In genomic region chr13:54758045-54758755, GRCm38 (mm10) we compare ENCODE assay signal across 8 mouse cellular contexts. TPM values are rescaled to one million over a fixed set of nuclear protein-coding genes. Genes with fewer than 3 reads are reported as not detected.
A peak's percentile ranks its signal among the peaks of the same experiment; 100 is the strongest.
DNase-seq lines count a peak whose midpoint lies in the region; ATAC-seq and TF ChIP-seq lines count a peak whose summit lies in the region.

No protein-coding gene starts in this region.

- peak; percentile 43 for DNase-seq in T-cell, adult 2 months (ENCODE audit: low spot score)
- DNase-seq in cerebellum, postnatal 14 days, result peak; percentile 98
- DNase-seq in frontal cortex, postnatal 14 days (ENCODE audit: low spot score in 2 of 2), result peak; percentile 87
- peak; percentile 92 to 93 for DNase-seq in layer of hippocampus, postnatal 14 days (ENCODE audit: low spot score in 2 of 2)
- peak; percentile 92 for DNase-seq in lung, postnatal 0 days (ENCODE audit: low spot score)
- DNase-seq in ovary, postnatal 10 days (ENCODE audit: low spot score), result peak; percentile 39
- DNase-seq in thymus, postnatal 25 days, result peak; percentile 46

- TF ChIP-seq EP300 in lung, postnatal 0 days (IDR thresholded peaks at IDR 0.05), result no peak

- H3K4me1 ChIP-seq in hindbrain, embryonic 12.5 days, result peaks cover 51% of the 10 kb centered on the region
- no peaks in the 10 kb centered on the region; the same call in 1 of the 2 replicates for H3K4me1 ChIP-seq in lung, postnatal 0 days (ENCODE audit: insufficient read depth, low read depth, low read length)

- H3K4me2 ChIP-seq in hindbrain, embryonic 12.5 days (replicated peaks), result peak overlapping the region; percentile 71
- peak overlapping the region; percentile 55 for H3K4me2 ChIP-seq in lung, postnatal 0 days (replicated peaks; ENCODE audit: low read depth, low read length)

- peak overlapping the region; percentile 56 for H3K9ac ChIP-seq in hindbrain, embryonic 12.5 days
- H3K9ac ChIP-seq in lung, postnatal 0 days (replicated peaks; ENCODE audit: low read depth), result no peak overlapping the region

- peak; percentile 77 for TF ChIP-seq CTCF in lung, postnatal 0 days (IDR thresholded peaks at IDR 0.05)

- H3K4me3 ChIP-seq in hindbrain, embryonic 12.5 days, result peak overlapping the region; percentile 44
- H3K4me3 ChIP-seq in lung, postnatal 0 days (ENCODE audit: low read depth, low read length), result peak overlapping the region; percentile 27

- H3K36me3 ChIP-seq in hindbrain, embryonic 12.5 days, result no peaks in the 10 kb centered on the region
- no peaks in the 10 kb centered on the region for H3K36me3 ChIP-seq in lung, postnatal 0 days (ENCODE audit: insufficient read depth, low read length)

- peak; percentile 85 for ATAC-seq in hindbrain, embryonic 12.5 days (ENCODE audit: low FRiP score)
- ATAC-seq in lung, postnatal 0 days, result peak; percentile 88

- H3K9me3 ChIP-seq in hindbrain, embryonic 12.5 days (replicated peaks), result no peaks in the 10 kb centered on the region
- H3K9me3 ChIP-seq in lung, postnatal 0 days (ENCODE audit: low read length), result no peaks in the 10 kb centered on the region

- under 1% methylated on average over 43 of the region's 43 CpGs for WGBS in hindbrain, embryonic 12.5 days
- under 1% methylated on average over 43 of the region's 43 CpGs for WGBS in lung, postnatal 0 days

- H3K27me3 ChIP-seq in hindbrain, embryonic 12.5 days, result peaks cover 57% of the 10 kb centered on the region
- peaks cover 23% of the 10 kb centered on the region for H3K27me3 ChIP-seq in lung, postnatal 0 days (replicated peaks; ENCODE audit: insufficient read depth, low read length)

- peak overlapping the region; percentile 94 for H3K27ac ChIP-seq in hindbrain, embryonic 12.5 days
- H3K27ac ChIP-seq in lung, postnatal 0 days (ENCODE audit: low read length), result no peak overlapping the region

RNA-seq across cellular contexts. Expression of gene Sncb, which starts 8.2 kb away (rescaled TPM):
- polyA plus RNA-seq in hindbrain, embryonic 12.5 days (2016; fragmentation: Nextera tagmentation; extraction: Ambion mirVana), result 2.5 and 2.9 TPM in 2 replicates
- total RNA-seq in layer of hippocampus, postnatal 14 days (2021), result 100 to 1,000 TPM; 564 TPM
- polyA plus RNA-seq in lung, postnatal 0 days (2015; fragmentation: Nextera tagmentation; extraction: Ambion mirVana), result not detected in 2 replicates

RNA-seq across cellular contexts. Expression of gene Gprin1, which starts 8.5 kb away (rescaled TPM):
- polyA plus RNA-seq in hindbrain, embryonic 12.5 days (2016; fragmentation: Nextera tagmentation; extraction: Ambion mirVana), result 26.0 and 30.7 TPM in 2 replicates
- total RNA-seq in layer of hippocampus, postnatal 14 days (2021), result 100 to 1,000 TPM; 149 to 150 TPM
- 0.04 TPM in 1 of 2 replicates, not detected in the other for polyA plus RNA-seq in lung, postnatal 0 days (2015; fragmentation: Nextera tagmentation; extraction: Ambion mirVana)

RNA-seq across cellular contexts. Expression of gene Eif4e1b, which starts 25.6 kb away (rescaled TPM):
- polyA plus RNA-seq in hindbrain, embryonic 12.5 days (2016; fragmentation: Nextera tagmentation; extraction: Ambion mirVana), result not detected in 2 replicates
- under 1 TPM; 0.35 to 0.62 TPM for total RNA-seq in layer of hippocampus, postnatal 14 days (2021)
- not detected in 2 replicates for polyA plus RNA-seq in lung, postnatal 0 days (2015; fragmentation: Nextera tagmentation; extraction: Ambion mirVana)

RNA-seq across cellular contexts. Expression of gene Tspan17, which starts 31.0 kb away (rescaled TPM):
- polyA plus RNA-seq in hindbrain, embryonic 12.5 days (2016; fragmentation: Nextera tagmentation; extraction: Ambion mirVana), result 30.0 and 35.0 TPM in 2 replicates
- 10 to 100 TPM; 85.8 to 95.7 TPM for total RNA-seq in layer of hippocampus, postnatal 14 days (2021)
- polyA plus RNA-seq in lung, postnatal 0 days (2015; fragmentation: Nextera tagmentation; extraction: Ambion mirVana), result 32.9 and 40.5 TPM in 2 replicates

RNA-seq across cellular contexts. Expression of gene Cdhr2, which starts 56.9 kb away (rescaled TPM):
- not detected in 2 replicates for polyA plus RNA-seq in hindbrain, embryonic 12.5 days (2016; fragmentation: Nextera tagmentation; extraction: Ambion mirVana)
- under 1 TPM; 0.12 to 0.18 TPM for total RNA-seq in layer of hippocampus, postnatal 14 days (2021)
- polyA plus RNA-seq in lung, postnatal 0 days (2015; fragmentation: Nextera tagmentation; extraction: Ambion mirVana), result not detected in 2 replicates

Comparison
In these comparisons a context has a peak if more than half of its experiments do, and no peak if none do; other contexts are left out.
1. DNase-seq: peak in every context shown above with its lines; median percentile 98 in cerebellum, postnatal 14 days; 92 in layer of hippocampus, postnatal 14 days; 92 in lung, postnatal 0 days; 87 in frontal cortex, postnatal 14 days; 46 in thymus, postnatal 25 days; 43 in T-cell, adult 2 months; 39 in ovary, postnatal 10 days.
2. RNA of gene Gprin1, which starts 8.5 kb away (polyA plus RNA-seq): 26.0 to 30.7 TPM in hindbrain, embryonic 12.5 days; 0.04 TPM in lung, postnatal 0 days; every median in the first group is over 10 times any median in the second.